Mouse (Mus musculus) cerebellum, adult (tissue): Measurements from ENCODE around the gene Gm20521.
A peak's percentile ranks its signal among the peaks of the same experiment; 100 is the strongest.

Experiments
- ATAC-seq: cut with Nextera tagmentation; 2 replicates; pipeline ENCODE4 v1.9.2; 2017; ENCODE audit warnings: mild to moderate bottlenecking, moderate library complexity, mixed read lengths; ENCODE audit not compliant: insufficient number of reproducible peaks, low FRiP score, low TSS enrichment

Gm20521 gene

DNA sequence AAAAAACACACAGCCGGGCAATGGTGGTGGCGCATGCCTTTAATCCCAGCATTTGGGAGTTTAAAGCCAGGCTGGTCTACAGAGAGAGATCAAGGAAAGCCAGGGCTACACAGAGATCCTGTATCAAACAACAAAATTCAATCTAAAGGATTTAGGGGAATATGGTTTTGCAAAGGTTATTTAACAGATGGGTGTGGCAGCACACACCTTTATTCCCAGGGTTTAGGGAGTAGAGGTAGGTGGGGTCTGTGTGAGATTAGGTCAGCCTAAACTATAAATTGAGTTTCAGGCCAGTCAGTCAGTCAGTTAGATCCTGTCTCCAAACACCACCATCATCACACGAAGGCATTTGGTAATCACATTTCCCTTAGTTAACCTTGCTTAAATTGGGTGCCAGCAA is 9.0 kb downstream of the Gm20521 start, which contains the start of gene Pabpn1:
Gene Pabpn1 (plus strand): TSS at position 301 of the 400 bp plus-strand sequence.
- no peak for ATAC-seq

DNA sequence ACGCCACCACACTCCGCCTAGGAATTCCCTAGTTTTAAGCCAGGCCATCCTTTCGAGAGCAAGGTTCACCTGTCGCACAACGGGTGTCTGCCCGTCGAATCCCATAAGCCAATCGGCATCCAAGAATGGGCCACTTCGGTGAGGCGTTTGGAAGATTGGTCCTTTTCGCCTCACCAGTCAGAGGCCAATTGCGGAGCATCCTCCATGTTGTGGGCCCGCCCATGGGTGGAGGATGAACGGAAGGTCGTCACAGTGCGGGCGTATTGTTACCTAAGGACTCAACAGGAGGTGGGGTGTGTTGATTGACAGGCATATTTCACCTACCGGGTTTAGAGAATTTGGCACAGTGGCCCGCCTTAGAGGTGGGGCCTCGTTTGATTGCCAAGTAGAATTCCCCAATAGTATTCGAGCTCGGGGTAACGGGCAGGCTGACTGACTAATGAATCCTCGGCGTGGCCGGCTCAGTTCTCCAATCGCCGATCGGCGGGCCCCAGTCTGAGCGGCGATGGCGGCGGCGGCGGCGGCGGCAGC is 10.5 kb downstream of the Gm20521 start:
- ATAC-seq, result peak; percentile 97

DNA sequence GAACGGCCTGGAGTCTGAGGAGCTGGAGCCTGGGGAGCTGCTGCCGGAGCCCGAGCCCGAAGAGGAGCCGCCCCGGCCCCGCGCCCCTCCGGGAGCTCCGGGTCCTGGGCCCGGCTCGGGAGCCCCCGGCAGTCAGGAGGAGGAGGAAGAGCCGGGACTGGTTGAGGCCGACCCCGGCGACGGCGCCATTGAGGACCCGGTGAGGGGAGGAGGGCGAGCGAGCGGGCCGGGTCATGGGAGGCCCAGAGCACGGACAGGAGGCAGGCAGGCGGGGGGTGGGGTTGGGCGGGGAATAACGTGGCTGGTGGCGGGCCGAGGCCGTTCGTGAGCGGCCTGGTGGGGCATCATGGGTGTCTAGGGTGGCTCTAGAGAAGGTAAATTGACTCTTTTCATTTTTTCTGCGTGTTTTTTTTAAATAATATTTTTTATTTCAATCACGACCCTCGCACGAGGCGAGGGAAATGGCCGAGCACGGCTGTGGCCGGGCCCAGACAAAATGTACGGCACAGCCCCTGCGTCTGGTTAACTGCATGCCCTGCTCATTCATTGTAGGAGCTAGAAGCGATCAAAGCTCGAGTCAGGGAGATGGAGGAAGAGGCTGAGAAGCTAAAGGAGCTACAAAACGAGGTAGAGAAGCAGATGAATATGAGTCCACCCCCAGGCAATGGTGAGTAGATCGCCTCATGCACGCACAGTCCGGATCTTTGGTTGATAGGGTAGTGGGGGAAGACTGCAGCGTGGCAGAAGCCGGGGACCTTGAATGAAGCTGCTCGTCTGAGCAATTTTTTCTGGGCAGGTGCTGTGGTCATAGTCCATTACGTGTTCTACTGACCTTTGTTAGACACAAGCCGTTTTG is 11.3 kb downstream of the Gm20521 start:
- peak; percentile 18; the same call in 1 of the 2 replicates for ATAC-seq

DNA sequence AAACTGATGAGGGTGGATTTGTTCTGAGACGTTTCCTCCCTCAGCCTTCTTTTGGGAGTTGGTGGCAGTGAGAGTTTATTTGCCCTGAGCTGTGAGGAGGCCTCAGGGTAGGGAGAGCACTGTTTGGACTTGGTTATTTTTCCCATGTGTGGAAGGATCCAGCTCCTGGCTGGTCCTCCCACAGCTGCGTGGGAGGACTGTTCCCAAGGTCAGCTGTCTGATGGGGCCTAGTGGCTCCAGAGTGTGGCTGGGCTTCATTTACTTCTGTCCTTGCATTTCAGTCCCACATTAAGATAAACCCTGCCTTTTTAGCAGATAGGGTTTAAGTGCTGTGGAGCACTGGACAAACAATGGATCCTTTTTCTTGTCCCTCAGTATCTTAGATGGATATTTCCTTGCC is 14.2 kb downstream of the Gm20521 start:
- no peak for ATAC-seq

DNA sequence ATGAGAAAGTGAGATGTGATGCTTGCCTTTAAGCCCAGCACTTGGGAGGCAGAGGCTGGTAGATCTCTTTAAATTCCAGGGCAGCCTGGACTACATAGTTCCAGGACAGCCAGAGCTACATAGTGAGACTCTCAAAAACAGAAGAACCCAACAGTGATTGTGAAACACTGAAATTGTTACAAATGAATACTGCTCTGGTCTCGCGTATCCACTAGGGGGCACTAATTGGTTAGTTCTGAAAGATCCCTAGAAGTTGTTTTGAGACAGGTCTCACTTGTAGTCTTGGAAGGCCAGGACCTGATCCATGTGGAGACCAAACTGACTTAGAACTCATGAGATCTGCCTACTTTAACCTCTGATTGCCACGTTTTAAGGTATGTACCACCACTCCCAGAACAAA is 17.1 kb downstream of the Gm20521 start:
- peak; percentile 78; the same call in 1 of the 2 replicates for ATAC-seq

DNA sequence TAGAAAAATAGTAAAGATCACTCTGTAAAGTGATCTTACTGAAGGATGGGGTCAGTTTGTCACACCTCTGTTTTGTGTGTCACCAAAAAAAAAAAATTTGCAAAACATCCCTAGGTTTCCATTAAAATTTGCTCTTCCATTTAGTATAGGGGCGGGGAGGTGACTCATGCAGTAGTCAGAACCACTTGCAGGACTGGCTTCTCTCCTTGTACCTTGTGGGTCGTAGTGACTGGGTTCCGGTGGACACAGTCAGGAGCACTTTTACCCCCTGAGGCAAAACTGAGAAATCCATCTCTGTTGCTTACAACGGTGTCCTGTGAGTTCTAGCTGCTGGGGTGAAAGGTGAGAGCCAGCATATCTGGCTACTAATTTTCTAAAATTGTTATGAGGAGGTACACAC is 20.4 kb downstream of the Gm20521 start:
- no peak for ATAC-seq

DNA sequence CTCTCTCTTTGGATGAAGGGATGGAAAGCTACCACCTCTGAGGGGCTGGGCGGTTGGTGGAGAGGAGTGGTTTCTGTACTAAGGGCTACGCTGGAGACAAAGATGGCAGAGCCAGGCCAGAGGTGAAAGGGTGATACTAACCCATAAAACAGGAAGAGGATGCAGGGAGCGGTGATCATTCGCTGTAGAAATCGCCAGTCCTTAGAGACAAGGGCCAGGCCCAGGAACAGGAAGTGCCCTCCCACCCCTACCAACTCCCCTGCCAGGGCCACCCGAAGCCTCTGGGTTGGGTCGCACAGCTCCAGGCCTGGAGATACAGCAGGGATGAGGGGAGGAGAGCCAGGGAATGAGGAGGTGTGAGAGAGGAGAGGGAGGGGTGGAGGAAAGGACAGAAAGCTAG is 25.4 kb downstream of the Gm20521 start:
- ATAC-seq, result no peak

DNA sequence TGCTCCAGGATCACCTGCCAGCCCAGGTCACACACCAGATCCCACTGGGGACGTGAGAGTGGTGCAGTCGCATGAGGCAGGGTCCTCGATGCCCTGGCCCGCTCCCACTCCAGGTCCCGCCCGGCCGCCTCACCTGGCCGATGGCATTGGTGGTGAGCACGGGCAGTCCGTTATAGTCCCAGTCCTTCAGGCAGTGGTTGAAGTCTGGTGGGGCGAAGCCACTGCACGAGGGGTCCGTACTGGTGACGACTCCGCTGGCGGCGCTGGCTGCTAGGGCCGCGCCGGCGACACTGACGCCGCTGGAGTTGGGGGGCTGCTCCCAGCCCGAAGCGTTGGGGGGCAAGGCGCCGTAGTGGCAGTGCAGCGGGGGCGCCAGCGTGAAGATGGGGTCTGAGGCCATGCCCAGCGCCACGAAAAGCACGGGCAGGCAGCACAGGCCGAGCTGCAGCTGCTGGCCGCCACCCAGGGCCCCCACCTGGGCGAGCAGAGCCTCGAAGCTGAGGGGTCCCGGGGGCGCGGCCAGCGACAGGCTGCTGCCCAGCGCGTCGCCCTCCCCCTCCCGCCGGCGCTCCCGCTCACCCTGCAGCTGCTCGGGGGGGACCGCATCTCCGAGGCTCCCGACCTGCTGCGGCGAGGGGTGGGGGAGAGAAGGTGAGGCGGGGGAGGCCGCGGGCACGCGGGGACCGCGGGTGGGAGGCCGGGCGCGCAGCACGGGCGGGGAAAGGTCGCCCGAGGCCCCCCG is 29.0 kb downstream of the Gm20521 start:
- ATAC-seq, result no peak; the same call in 1 of the 2 replicates

DNA sequence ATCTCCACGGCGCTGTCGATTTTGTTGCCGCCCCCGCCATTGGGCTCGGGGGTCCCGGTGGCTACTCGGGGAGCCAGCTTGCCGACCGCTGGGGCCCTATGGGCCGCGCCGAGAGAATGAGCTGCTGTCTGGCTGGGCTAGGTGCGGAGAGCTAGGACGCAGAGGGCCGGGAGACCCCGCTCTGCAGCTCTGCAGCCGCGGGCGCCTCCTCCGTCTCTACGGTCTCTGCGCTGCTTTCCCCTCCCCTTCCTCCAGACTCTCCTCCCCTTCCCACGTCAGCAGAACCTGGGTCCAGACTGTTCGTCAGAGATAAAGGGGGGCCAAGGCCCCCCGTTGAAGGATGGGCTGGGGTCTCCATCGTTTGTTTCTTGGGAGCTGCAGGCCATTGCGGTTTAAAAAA is 29.6 kb downstream of the Gm20521 start, which contains the start of gene Slc22a17:
Gene Slc22a17 (minus strand): TSS at position 247 of the 400 bp plus-strand sequence.
- ATAC-seq, result peak; percentile 78

DNA sequence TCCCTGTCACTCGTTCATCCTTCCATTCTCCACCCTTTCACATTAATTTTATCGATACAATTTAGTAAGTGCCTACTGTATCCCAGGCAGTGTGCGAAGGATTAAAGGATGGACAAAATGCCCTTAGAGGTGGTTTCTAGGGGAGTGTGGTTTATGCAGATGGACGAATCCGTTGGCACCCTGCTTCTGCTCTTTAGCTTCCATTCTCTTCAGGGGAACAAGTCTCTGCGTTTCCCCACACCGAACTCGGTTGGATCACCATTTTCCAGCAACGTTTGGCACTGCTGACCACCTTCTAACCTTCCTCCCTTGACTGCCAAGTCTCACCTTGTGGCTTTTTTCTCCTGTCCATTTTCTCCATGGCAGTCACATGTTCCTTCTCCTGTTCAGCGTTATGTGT is 30.1 kb downstream of the Gm20521 start:
- ATAC-seq, result no peak

DNA sequence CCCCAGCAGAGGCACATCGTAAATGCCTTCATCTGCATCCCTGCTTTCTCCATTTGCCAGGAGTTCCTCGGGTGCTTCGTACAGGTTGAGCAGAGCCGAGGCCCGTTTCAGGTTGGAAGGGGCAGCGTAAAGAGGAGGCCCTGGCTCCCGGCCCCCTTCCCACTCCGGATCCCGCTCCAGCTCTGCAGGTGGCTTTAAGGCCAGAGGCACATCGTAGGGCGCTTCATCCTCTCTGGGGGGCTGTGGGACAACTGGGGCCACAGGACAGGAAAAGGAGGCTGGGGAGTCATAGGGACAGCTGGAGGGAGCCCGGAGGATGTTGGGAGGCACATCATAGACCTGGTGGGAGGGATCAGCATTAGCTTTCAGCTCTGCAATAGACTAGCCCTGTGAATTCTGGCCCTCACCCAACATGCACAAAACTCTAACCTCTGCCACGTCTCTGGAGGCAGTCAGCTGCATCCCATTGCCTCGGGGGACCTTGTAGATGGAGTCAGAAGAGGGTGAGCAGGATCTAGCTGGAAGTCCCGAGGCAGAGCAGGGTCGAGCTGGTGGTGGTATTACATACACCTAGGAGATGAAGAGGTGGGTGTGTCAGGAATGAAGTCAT is 36.9 kb downstream of the Gm20521 start:
- ATAC-seq, result no peak

DNA sequence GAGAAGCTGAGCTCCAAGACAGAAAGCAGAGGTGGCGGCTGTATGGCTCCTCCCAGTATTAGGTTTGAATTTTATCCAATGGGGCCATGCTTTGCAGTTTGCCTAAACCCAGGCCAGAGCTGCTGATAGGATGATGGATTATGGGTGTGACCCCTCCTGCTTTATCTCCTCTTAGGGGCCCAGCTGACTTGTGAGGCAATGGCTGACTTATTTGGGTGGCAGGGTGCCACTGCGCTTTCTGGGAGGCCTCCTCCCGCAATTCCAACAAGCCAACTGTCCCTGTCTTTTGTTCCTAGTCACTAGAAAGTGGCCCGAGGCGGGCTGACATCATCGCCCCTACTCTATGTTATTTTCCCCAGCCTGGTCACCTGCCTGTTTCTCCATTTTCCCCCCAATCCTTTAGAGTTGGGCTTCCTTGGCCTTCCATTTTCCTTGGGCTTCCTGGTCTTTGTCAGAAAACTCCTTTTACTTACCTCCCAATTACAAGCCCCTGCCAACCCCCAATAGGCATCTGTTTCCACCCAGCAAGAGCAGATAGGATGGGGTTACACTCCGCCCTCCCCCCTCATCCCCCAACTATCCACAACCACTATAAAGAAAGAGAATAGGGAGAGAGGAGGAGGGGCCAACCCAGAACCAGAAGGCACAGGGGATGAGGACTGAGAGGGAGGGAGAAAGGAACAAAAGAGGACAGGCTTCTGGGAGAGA is 41.6 kb downstream of the Gm20521 start:
- ATAC-seq, result no peak

DNA sequence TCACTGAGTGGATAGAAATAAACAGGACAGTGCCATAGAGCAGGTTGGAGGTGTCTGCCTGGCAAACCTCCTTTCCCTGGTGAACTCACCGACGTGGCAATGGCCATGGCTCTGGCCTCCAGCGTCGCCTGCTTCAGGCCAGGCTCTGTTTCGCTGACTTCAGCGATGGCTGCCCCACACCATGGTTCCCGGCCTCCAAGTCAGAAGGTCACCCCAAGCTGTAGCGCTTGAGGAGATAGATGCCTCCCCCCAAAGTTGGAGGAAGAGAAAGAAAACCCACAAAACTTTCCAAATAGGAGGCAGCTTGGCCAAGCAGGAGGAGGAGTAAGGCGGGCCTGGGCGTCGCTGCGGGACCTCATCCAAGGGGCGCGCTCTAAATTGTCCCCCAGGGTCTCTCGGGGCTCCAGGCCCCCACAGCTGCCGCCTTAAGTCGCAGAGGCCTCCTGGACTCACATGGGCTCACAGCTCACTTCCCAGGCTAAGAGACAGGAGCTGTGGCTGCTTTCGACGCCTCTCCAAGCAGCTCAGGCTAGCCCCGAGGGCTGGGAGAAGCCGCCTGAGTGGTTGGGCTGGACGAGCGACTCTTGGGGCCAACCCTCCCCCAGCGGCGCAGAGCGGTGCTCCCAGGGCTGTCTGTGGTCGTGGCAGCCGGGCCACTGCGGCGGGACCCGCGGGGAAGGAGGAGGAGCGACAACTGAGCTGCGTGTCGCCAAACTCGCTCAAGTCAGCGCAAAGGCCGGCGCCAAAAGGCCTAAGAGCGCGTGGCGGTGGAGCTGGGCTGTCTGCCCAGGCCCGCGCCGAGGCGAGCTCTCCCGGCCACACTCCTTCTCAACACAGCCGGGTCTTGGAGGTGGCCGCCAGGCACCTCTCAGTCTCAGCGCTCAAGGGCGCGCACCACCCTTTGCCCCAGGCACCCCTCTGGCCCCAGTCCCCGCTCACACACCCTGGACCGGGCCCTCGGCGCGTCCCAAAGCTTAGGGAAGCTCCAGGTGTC is 42.4 kb downstream of the Gm20521 start, which contains the start of gene Efs:
Gene Efs (minus strand): TSS at position 778 of the 994 bp plus-strand sequence.
- peak; percentile 54; the same call in 1 of the 2 replicates for ATAC-seq

DNA sequence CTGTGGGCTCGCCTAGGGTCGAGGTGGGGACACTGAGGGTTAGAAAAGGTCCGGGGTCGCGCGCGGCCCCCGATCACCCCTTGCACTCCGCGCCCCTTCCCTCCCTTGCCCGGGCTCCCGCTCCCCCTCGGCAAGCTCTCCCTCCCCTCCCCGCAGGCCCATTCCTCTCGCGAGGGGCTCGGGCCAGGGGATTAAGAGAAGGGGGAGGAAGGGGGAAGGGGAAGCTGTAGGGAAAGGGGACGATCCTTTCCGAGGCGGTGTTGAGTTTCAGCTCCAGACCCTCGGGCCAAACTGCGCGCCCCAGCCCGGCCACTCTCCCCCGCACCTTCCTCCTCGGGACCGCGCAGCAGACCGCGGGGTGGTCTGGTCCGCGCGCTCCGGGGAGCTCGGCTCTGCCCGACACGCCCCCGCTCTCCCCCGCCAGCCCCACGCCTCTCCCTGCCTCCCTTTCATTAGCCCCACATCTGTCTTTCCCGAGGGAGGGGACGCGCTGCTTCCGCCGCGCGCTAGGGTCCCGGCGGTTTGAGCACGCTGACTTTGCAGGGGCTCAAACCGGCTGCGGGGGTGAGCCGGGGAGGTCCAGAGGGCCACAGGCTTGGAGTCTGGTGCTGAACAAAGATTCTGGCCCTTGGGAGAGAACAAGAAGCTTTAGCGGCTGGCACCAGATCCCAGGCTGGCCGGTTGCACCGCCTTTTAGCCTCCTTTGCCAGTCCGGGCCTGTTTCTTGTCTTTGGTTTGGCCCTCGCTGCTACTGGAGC is 43.3 kb downstream of the Gm20521 start:
- ATAC-seq, result no peak

DNA sequence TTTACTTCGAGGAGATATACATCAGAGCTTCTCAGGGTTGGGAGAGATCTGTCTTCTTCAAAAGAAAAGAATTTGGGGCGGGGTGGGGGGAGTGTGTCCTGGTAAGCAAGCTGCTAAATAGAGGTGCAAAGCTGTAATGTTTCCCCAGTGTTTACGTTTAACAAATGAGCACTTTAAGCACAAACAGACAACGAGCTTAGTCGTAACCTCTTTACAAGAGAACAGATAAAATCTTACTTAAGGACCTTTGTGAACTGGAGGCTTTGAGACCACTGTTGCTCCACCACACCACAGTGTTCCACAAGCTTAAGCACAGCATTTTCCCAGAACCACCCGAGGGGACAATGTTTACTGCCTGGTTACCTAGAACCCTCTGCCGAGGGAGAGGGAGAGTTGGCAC is 44.1 kb downstream of the Gm20521 start:
- no peak for ATAC-seq

DNA sequence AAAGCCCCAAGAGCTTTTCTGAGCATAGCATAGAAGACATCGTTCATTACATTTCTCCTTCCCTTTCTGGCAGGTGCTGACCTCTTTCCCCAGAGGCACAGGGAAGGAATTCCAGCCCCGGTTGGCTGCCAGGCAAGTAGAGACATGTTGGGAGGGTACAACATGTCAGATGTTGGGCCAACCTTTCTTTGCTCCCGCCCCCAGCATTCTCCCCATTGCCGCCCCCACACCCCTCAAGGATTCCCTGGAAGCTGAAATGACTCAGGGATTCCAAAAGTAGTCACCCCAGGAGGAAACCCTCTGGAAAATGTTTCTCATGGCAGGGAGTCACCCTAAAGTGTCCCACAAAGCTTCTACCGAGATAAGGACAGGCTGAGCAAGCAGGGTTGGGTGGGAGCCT is 46.6 kb downstream of the Gm20521 start:
- no peak for ATAC-seq

DNA sequence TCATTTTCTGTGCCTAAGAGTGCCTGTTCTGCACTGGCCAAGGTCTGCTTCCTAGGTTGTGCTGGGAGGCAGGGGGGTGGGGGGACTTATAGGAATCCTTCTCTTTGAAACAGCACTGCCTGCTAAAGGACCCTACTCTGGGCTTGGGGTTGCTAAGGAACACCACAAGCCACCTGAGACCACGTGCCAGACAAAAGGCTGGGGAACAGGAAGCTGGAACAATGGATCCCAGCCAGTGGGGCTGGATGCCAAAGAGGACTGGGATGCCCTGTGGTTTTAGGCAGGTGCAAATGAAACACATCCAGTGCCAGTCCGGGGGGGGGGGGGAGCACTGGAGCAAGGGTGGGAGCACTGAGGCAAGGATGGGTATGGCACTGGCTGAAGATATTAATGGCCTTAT is 47.2 kb downstream of the Gm20521 start:
- ATAC-seq, result no peak

DNA sequence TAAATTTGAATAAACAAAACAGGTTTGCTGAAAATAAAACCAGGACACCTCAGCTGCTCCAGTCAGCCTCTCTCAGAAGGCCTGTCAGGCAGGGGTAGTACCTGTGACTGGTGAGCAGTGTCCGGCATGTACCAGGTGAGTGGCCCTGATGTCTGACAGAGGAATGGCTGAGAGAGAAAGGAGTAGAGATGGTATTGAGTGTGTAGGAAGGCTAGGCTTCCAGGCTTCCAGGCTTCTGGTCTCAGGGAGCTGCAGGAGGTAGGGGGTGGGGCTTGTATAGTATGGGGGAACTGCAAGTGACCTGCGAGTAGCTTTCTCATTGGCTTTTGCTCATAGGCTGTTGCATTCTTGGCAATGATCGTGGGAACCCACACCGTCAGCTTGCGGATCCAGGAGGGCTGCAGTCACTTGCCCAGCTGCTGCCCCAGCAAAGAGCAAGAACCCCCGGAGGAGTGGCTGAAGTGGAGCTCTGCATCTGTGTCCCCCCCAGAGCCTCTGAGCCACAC is 49.5 kb downstream of the Gm20521 start, which contains the start of gene Il25:
Gene Il25 (plus strand): TSS at position 51 of the 506 bp plus-strand sequence.
- ATAC-seq, result no peak
